Mouse (Mus musculus): ENCODE results near the gene Grap2.

DNA sequence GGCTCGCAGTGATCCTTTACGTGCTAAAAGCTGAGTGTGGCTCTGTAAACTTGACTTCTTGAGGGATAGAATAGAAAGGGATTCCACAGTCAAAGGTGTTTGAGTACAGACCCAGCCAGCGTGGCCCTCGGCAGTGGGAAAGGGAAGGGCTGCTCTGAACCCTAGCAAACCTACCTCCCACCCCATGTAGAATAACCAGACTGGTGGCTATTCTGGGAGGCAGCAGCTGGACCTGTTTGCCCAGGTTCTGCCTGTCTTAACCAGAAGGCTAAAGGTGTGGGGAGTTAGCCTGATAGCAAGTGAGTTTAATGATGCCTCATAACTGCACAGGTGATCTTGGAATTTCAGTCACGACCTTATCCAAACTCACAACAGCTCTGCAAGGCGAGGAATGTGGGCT, 110.8 kb downstream of the Grap2 start:
- no peak for TF ChIP-seq CTCF (IDR thresholded peaks at IDR 0.05; ENCODE audit: extremely low read depth, insufficient read depth, low read length)
- no peak for TF ChIP-seq POLR2A (IDR thresholded peaks at IDR 0.05; ENCODE audit: extremely low read depth, insufficient read depth, low read length)
